Mouse (Mus musculus) heart, adult 8-10 months (tissue): ENCODE data around the gene Dennd2a. TPM values are rescaled to one million over a fixed set of nuclear protein-coding genes. Genes with fewer than 3 reads are reported as not detected.

Source experiments
- DNase-seq: peaks from one replicate; pipeline ENCODE4 v3.0.0; 2022; ENCODE audit warnings: low spot score
- total RNA-seq, 4 experiments: library from RNA; stranded (reverse); gene quantifications; 2 replicates each; pipeline ENCODE4 v1.2.4; 2022

Gene Dennd2a
- total RNA-seq, 4 experiments from 2014 or later, result 4.6 to 6.4 (median 5.7) TPM

GRCm38 (mm10) chr6:39556900-39557659, 587 bp downstream of the Dennd2a start:
- no peak for DNase-seq

GRCm38 (mm10) chr6:39555648-39555945, 2.1 kb downstream of the Dennd2a start:
- DNase-seq, result no peak

GRCm38 (mm10) chr6:39554888-39555647, 2.6 kb downstream of the Dennd2a start:
- DNase-seq, result no peak

- DNase-seq, result no peak
Observed at GRCm38 (mm10) chr6:39551981-39552636, 5.6 kb downstream of the Dennd2a start.

GRCm38 (mm10) chr6:39548030-39548429, 9.6 kb downstream of the Dennd2a start:
- no peak for DNase-seq

- no peak for DNase-seq
Observed at GRCm38 (mm10) chr6:39545474-39545873, 12.2 kb downstream of the Dennd2a start.

GRCm38 (mm10) chr6:39543769-39544420, 13.8 kb downstream of the Dennd2a start:
- no peak for DNase-seq

GRCm38 (mm10) chr6:39542631-39543597, 14.8 kb downstream of the Dennd2a start:
- DNase-seq, result peak; percentile 85

GRCm38 (mm10) chr6:39540563-39540962, 17.1 kb downstream of the Dennd2a start:
- DNase-seq, result no peak

- DNase-seq, result peak; percentile 81
Observed at GRCm38 (mm10) chr6:39539679-39540155, 17.9 kb downstream of the Dennd2a start.

GRCm38 (mm10) chr6:39538227-39538626, 19.4 kb downstream of the Dennd2a start:
- DNase-seq, result no peak

GRCm38 (mm10) chr6:39537276-39537675, 20.4 kb downstream of the Dennd2a start:
- DNase-seq, result no peak

- no peak for DNase-seq
Observed at GRCm38 (mm10) chr6:39536621-39537020, 21.0 kb downstream of the Dennd2a start.

GRCm38 (mm10) chr6:39534944-39535343, 22.7 kb downstream of the Dennd2a start:
- DNase-seq, result no peak

GRCm38 (mm10) chr6:39528671-39529535, 28.8 kb downstream of the Dennd2a start:
- peak; percentile 73 for DNase-seq

GRCm38 (mm10) chr6:39527811-39528210, 29.9 kb downstream of the Dennd2a start:
- no peak for DNase-seq

- peak; percentile 28 for DNase-seq
Observed at GRCm38 (mm10) chr6:39527337-39527784, 30.3 kb downstream of the Dennd2a start.

- no peak for DNase-seq
Observed at GRCm38 (mm10) chr6:39526797-39527196, 30.9 kb downstream of the Dennd2a start.

GRCm38 (mm10) chr6:39523161-39523560, 34.5 kb downstream of the Dennd2a start:
- DNase-seq, result no peak

- DNase-seq, result no peak
Observed at GRCm38 (mm10) chr6:39522425-39522824, 35.2 kb downstream of the Dennd2a start.
